Mouse (Mus musculus) lung, embryonic 16.5 days (tissue): Measurements from ENCODE around the gene Gm5072. TPM values are rescaled to one million over a fixed set of nuclear protein-coding genes. Genes with fewer than 3 reads are reported as not detected.
"Not testable (repeated sequence)": the region's sequence is repeated elsewhere in the genome, so short reads cannot be mapped to it uniquely, and the experiment has no call there.

Experiments
- ATAC-seq: fragments of 200-750 bp; cut with Nextera tagmentation; 2 replicates; pipeline ENCODE4 v1.8.0; 2017; ENCODE audit warnings: low read depth, mild to moderate bottlenecking, moderate library complexity
- H3K27ac ChIP-seq: fragments of 300-500 bp; sonication (generic); 2 replicates; pipeline ENCODE4 v1.5.1; 2014; ENCODE audit warnings: mild to moderate bottlenecking, control low read depth, low read length
- H3K27me3 ChIP-seq: fragments of 300-500 bp; sonication (generic); 2 replicates; pipeline ENCODE4 v1.6.1; 2014; ENCODE audit warnings: low read depth, low read length, mixed read lengths; ENCODE audit not compliant: control insufficient read depth, insufficient read depth
- H3K36me3 ChIP-seq: fragments of 300-500 bp; sonication (generic); 2 replicates; pipeline ENCODE4 v1.6.1; 2014; ENCODE audit warnings: low read length; ENCODE audit not compliant: control insufficient read depth, insufficient read depth
- H3K4me1 ChIP-seq: fragments of 300-500 bp; sonication (generic); replicated peaks from 2 replicates; pipeline ENCODE4 v1.6.1; 2014; ENCODE audit warnings: low read length, mixed read lengths; ENCODE audit not compliant: control insufficient read depth, insufficient read depth
- H3K4me2 ChIP-seq: fragments of 300-500 bp; sonication (generic); 2 replicates; pipeline ENCODE4 v1.6.1; 2014; ENCODE audit warnings: low read depth, low read length, control low read depth
- H3K4me3 ChIP-seq: fragments of 300-500 bp; sonication (generic); 2 replicates; pipeline ENCODE4 v1.5.1; 2014; ENCODE audit warnings: mild to moderate bottlenecking, low read length, control low read depth
- H3K9ac ChIP-seq: fragments of 300-500 bp; sonication (generic); 2 replicates; pipeline ENCODE4 v1.6.1; 2014; ENCODE audit warnings: low read length, control low read depth
- H3K9me3 ChIP-seq: fragments of 300-500 bp; sonication (generic); 2 replicates; pipeline ENCODE4 v1.6.1; 2016; ENCODE audit warnings: low read length; ENCODE audit not compliant: control insufficient read depth
- WGBS: fragments of 180-500 bp; shearing (Covaris S2); extraction: QIAGEN DNeasy Blood & Tissue Kit; methylation state at CpG from one replicate; pipeline ENCODE4 v1.1.7; 2014; 5-methylcytosine and 5-hydroxymethylcytosine counted together
- polyA plus RNA-seq: library from polyadenylated mRNA; unstranded; fragments of >200 nt; fragmentation: Nextera tagmentation; extraction: Ambion mirVana; gene quantifications from 2 replicates; pipeline ENCODE4 v1.2.1, GENCODE M21; 2015

The Gm5072 gene
- not detected in 2 replicates for polyA plus RNA-seq

GRCm38 (mm10) chrX:91392200-91392599 lies at the start of gene Gm5072:
TSS of gene Gm5072 (plus strand) at chrX:91392500.
- not testable (repeated sequence) for H3K4me3 ChIP-seq, H3K27me3 ChIP-seq, H3K27ac ChIP-seq, ATAC-seq, H3K36me3 ChIP-seq, H3K9ac ChIP-seq, H3K4me1 ChIP-seq, H3K4me2 ChIP-seq, H3K9me3 ChIP-seq
- WGBS, result no CpG with 5 or more reads among the region's 5 CpGs

Other genes with a start within 250 kb of the Gm5072 start
- not detected in 2 replicates for gene Mageb2, start 60.8 kb upstream of the Gm5072 start, polyA plus RNA-seq
- not detected in 2 replicates for gene Gm8914, start 87.6 kb downstream of the Gm5072 start, polyA plus RNA-seq
- gene 1700084M14Rik, start 183.4 kb downstream of the Gm5072 start, polyA plus RNA-seq, result not detected in 2 replicates
- gene Gm14781, start 239.7 kb downstream of the Gm5072 start, polyA plus RNA-seq, result not detected in 2 replicates